Mouse (Mus musculus) layer of hippocampus, adult 11-12 months (tissue): ENCODE measurements at regions not wholly inside any gene's neighbourhood (a gene's known extent, or its start where the extent isn't known, plus 50 kb on each side); places are given as distances from the start of the nearest gene placed in this dataset.

ENCODE experiments used
- DNase-seq: peaks from one replicate; pipeline ENCODE4 v3.0.0; 2022; ENCODE audit warnings: low spot score

GRCm38 (mm10) chr13:60303561-60303960 lies 126.4 kb upstream of the Gas1 start:
- DNase-seq, result no peak

GRCm38 (mm10) chr13:60305028-60305810 lies 128.1 kb upstream of the Gas1 start:
- DNase-seq, result no peak

GRCm38 (mm10) chr13:60308062-60308801 lies 131.1 kb upstream of the Gas1 start:
- no peak for DNase-seq

GRCm38 (mm10) chr13:60309482-60309881 lies 132.3 kb upstream of the Gas1 start:
- no peak for DNase-seq

- no peak for DNase-seq
These were observed 132.8 kb upstream of the Gas1 start for GRCm38 (mm10) chr13:60309926-60310325.

- no peak for DNase-seq
These were observed 135.4 kb upstream of the Gas1 start for GRCm38 (mm10) chr13:60312397-60313085.

GRCm38 (mm10) chr13:60318436-60319020 lies 141.4 kb upstream of the Gas1 start:
- no peak for DNase-seq

GRCm38 (mm10) chr13:60319268-60319667 lies 142.1 kb upstream of the Gas1 start:
- no peak for DNase-seq

GRCm38 (mm10) chr13:60319861-60320602 lies 142.9 kb upstream of the Gas1 start:
- DNase-seq, result no peak

GRCm38 (mm10) chr13:60322579-60322978 lies 145.4 kb upstream of the Gas1 start:
- no peak for DNase-seq

- DNase-seq, result no peak
These were observed 153.5 kb upstream of the Gas1 start for GRCm38 (mm10) chr13:60330475-60331258.

- no peak for DNase-seq
These were observed 159.0 kb upstream of the Gas1 start for GRCm38 (mm10) chr13:60336196-60336595.

- peak; percentile 59 for DNase-seq
These were observed 160.2 kb upstream of the Gas1 start for GRCm38 (mm10) chr13:60337383-60337782.

GRCm38 (mm10) chr13:60338107-60338506 lies 160.9 kb upstream of the Gas1 start:
- DNase-seq, result no peak

GRCm38 (mm10) chr13:60340068-60340467 lies 162.9 kb upstream of the Gas1 start:
- no peak for DNase-seq

GRCm38 (mm10) chr13:60347881-60348280 lies 170.7 kb upstream of the Gas1 start:
- DNase-seq, result peak; percentile 26

- DNase-seq, result no peak
These were observed 171.3 kb upstream of the Gas1 start for GRCm38 (mm10) chr13:60348438-60348837.

GRCm38 (mm10) chr13:60355707-60356490 lies 178.7 kb upstream of the Gas1 start:
- no peak for DNase-seq

- no peak for DNase-seq
These were observed 181.4 kb upstream of the Gas1 start for GRCm38 (mm10) chr13:60358408-60359060.
